Mouse (Mus musculus) heart, adult 8-10 months (tissue): ENCODE results near the gene Hivep2. TPM values are rescaled to one million over a fixed set of nuclear protein-coding genes. Genes with fewer than 3 reads are reported as not detected.

Experiments
- total RNA-seq, 4 experiments: library from RNA; stranded (reverse); gene quantifications; 2 replicates each; pipeline ENCODE4 v1.2.4; 2022

Gene Hivep2
- total RNA-seq, 4 experiments from 2014 or later, result 20.4 to 25.8 (median 22.1) TPM

Other genes starting within 250 kb of the Hivep2 start
- 10 to 100 TPM; 58.1 to 65.1 (median 58.9) TPM for gene Aig1, start 97.1 kb upstream of the Hivep2 start, total RNA-seq